Mouse (Mus musculus) embryonic facial prominence, embryonic 11.5 days (tissue): ENCODE measurements around the gene Tomt. TPM values are rescaled to one million over a fixed set of nuclear protein-coding genes. Genes with fewer than 3 reads are reported as not detected.

Experiments used
- ATAC-seq: fragments of 200-750 bp; cut with Nextera tagmentation; replicated peaks from 2 replicates; pipeline ENCODE4 v1.8.0; 2017; ENCODE audit warnings: low read depth; ENCODE audit not compliant: insufficient number of reproducible peaks, low FRiP score, low TSS enrichment
- DNase-seq: peaks from one replicate; pipeline ENCODE4 v3.0.0-alpha.2; 2015; ENCODE audit warnings: low spot score
- H3K27ac ChIP-seq: fragments of 300-500 bp; sonication (generic); replicated peaks from 2 replicates; pipeline ENCODE4 v1.5.1; 2014; ENCODE audit warnings: mild to moderate bottlenecking, low read depth, low read length, control low read depth
- H3K27me3 ChIP-seq: fragments of 300-500 bp; sonication (generic); 2 replicates; pipeline ENCODE4 v1.6.1; 2014; ENCODE audit warnings: mild to moderate bottlenecking, low read length, moderate library complexity, mixed read lengths; ENCODE audit not compliant: control insufficient read depth, insufficient read depth
- H3K36me3 ChIP-seq: fragments of 300-500 bp; sonication (generic); replicated peaks from 2 replicates; pipeline ENCODE4 v1.6.1; 2014; ENCODE audit warnings: low read depth, mild to moderate bottlenecking, low read length, moderate library complexity, mixed read lengths; ENCODE audit not compliant: control insufficient read depth, insufficient read depth
- H3K4me1 ChIP-seq: fragments of 300-500 bp; sonication (generic); 2 replicates; pipeline ENCODE4 v1.6.1; 2014; ENCODE audit warnings: low read length, mixed read lengths; ENCODE audit not compliant: control insufficient read depth, insufficient read depth
- H3K4me2 ChIP-seq: fragments of 300-500 bp; sonication (generic); 2 replicates; pipeline ENCODE4 v1.6.1; 2014; ENCODE audit warnings: low read depth, mild to moderate bottlenecking, control low read depth, low read length, moderate library complexity
- H3K4me3 ChIP-seq: fragments of 300-500 bp; sonication (generic); 2 replicates; pipeline ENCODE4 v1.5.1; 2014; ENCODE audit warnings: low read depth, low read length, control low read depth
- H3K9ac ChIP-seq: fragments of 300-500 bp; sonication (generic); replicated peaks from 2 replicates; pipeline ENCODE4 v1.6.1; 2014; ENCODE audit warnings: mild to moderate bottlenecking, control low read depth, low read length
- H3K9me3 ChIP-seq: fragments of 300-500 bp; sonication (generic); replicated peaks from 2 replicates; pipeline ENCODE4 v1.6.1; 2016; ENCODE audit warnings: mild to moderate bottlenecking, low read length, inconsistent platforms, mixed read lengths; ENCODE audit not compliant: control insufficient read depth
- WGBS: fragments of 180-500 bp; shearing (Covaris S2); extraction: QIAGEN DNeasy Blood & Tissue Kit; methylation state at CpG from one replicate; pipeline ENCODE4 v1.1.7; 2014; 5-methylcytosine and 5-hydroxymethylcytosine counted together
- polyA plus RNA-seq: library from polyadenylated mRNA; unstranded; fragments of >200 nt; fragmentation: Nextera tagmentation; extraction: Ambion mirVana; gene quantifications from 2 replicates; pipeline ENCODE4 v1.2.1, GENCODE M21; 2014

The Tomt gene
- polyA plus RNA-seq, 1 experiment from 2014 or later, result 0.27 TPM

- Histone ChIP-seq H3K9me3 (no peaks in the 10 kb centered on the region), H3K4me3 (no peak overlapping the region), H3K36me3 (no peaks in the 10 kb centered on the region), H3K27me3 (no peaks in the 10 kb centered on the region), H3K4me1 (no peaks in the 10 kb centered on the region), H3K9ac (no peak overlapping the region), H3K27ac (no peak overlapping the region), H3K4me2 (no peak overlapping the region)
- DNase-seq (no peak), ATAC-seq (no peak)
- WGBS, result 84% methylated on average over 11 of the region's 11 CpGs
These were observed 39.5 kb downstream of the Tomt start for GRCm38 (mm10) chr7:101866491-101867265.

DNA sequence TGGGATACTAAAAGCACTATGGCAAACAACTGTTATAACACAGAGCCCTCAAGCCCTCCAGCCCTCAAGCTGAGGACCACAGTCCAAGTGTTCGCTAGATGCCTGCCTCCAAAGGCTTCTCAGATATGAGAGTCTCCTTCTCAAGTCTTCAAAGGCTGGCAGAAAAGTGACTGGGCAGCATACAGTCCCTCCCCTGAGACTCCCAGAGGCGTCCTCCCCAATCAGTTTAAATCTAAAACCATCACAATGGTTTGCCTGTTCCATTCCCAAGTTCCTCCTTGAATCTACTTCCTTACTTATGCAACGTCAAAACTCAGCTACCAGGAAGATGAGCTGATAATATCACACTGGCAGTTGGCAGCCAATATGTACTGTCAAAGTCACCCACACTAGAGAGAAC lies 42.7 kb downstream of the Tomt start, which contains the start of gene Anapc15:
Anapc15 (plus strand) TSS at position 301 of the 400 bp plus-strand sequence.
- no peak within 1 kb of the TSS for H3K9ac ChIP-seq
- no peaks in the 10 kb centered on the region for H3K36me3 ChIP-seq
- H3K27ac ChIP-seq, result no peak within 1 kb of the TSS
- DNase-seq, result no peak
- no peaks in the 10 kb centered on the region for H3K9me3 ChIP-seq
- 67% methylated on average over 3 of the region's 3 CpGs for WGBS
- no peak within 1 kb of the TSS for H3K4me2 ChIP-seq
- ATAC-seq, result no peak
- H3K27me3 ChIP-seq, result no peaks in the 10 kb centered on the region
- no peaks in the 10 kb centered on the region for H3K4me1 ChIP-seq
- no peak within 1 kb of the TSS for H3K4me3 ChIP-seq

DNA sequence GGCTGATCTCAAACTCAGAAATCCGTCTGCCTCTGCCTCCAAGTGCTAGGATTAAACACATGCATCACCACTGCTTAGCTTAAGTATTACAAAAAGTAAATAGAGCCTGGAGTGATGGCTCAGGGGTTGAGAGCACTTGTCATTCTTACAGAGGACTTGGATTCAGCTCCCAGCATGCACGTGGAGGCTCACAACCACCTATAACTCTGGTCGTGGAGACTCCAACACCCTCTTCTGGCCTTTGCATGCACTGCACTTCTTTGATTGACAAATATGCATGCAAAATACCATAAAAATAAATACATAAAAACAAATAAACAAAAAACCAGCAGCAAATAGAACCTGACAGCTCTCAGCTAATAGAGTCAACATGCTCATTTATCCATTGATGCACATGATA lies 43.9 kb downstream of the Tomt start:
- DNase-seq (no peak), ATAC-seq (no peak)
- 63% methylated on average over 3 of the region's 3 CpGs for WGBS
- H3K36me3 ChIP-seq, result no peaks in the 10 kb centered on the region
- no peaks in the 10 kb centered on the region for H3K27me3 ChIP-seq
- no peaks in the 10 kb centered on the region for H3K9me3 ChIP-seq
- no peaks in the 10 kb centered on the region for H3K4me1 ChIP-seq
- no peak overlapping the region for H3K4me3 ChIP-seq
- no peak overlapping the region for H3K9ac ChIP-seq
- no peak overlapping the region for H3K4me2 ChIP-seq
- H3K27ac ChIP-seq, result no peak overlapping the region

DNA sequence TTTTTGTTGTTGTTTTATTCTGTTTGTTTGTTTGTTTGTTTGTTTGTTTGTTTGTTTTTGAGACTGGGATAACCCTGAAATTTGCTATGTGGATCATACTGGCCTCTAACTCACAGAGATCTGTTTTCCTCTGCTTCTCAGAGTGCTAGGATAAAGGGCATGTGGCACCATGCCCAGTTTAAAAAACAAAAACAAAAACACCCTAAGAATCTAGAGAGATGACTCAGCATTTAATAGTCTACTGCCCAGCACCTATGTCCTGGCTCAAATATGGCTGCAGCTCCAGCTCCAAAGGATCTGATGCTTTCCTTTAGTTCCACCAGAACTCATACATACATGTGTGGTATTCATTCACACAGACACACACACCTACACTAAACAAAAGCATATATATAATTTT lies 45.2 kb downstream of the Tomt start:
- H3K9ac ChIP-seq, result no peak overlapping the region
- H3K9me3 ChIP-seq, result no peaks in the 10 kb centered on the region
- DNase-seq, result no peak
- ATAC-seq, result no peak
- H3K36me3 ChIP-seq, result no peaks in the 10 kb centered on the region
- H3K27ac ChIP-seq, result no peak overlapping the region
- no peaks in the 10 kb centered on the region for H3K27me3 ChIP-seq
- no peaks in the 10 kb centered on the region for H3K4me1 ChIP-seq
- H3K4me3 ChIP-seq, result no peak overlapping the region
- no peak overlapping the region for H3K4me2 ChIP-seq

DNA sequence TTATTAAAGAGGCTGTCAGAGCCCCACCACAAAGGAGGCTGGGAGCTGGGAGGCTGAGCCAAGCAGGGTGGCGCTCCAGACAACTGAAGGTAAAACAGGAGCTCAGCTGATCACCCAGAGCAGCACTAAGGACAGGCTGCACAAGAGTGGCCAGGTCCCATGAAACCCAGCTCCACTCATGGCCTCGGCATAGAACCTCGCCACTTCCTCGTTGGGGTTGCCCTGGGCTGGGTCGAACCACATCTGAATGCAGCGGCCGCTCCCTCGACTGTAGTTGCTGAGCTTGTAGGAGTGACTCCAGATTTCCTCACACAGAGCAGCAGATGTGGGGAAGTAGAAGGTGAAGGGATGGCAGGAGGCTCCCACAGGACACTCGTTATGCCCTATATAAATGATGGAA lies 47.8 kb downstream of the Tomt start:
- ATAC-seq (no peak), DNase-seq (no peak)
- H3K9me3 ChIP-seq, result no peaks in the 10 kb centered on the region
- no peaks in the 10 kb centered on the region for H3K4me1 ChIP-seq
- no peaks in the 10 kb centered on the region for H3K36me3 ChIP-seq
- 81% methylated on average over 9 of the region's 9 CpGs for WGBS
- no peak overlapping the region for H3K9ac ChIP-seq
- H3K4me3 ChIP-seq, result no peak overlapping the region
- H3K4me2 ChIP-seq, result no peak overlapping the region
- H3K27ac ChIP-seq, result no peak overlapping the region
- no peaks in the 10 kb centered on the region for H3K27me3 ChIP-seq

GRCm38 (mm10) chr7:101857094-101857493 lies 49.1 kb downstream of the Tomt start, which contains the start of gene Folr2:
Folr2 (minus strand) TSS chr7:101857194.
- no peaks in the 10 kb centered on the region for H3K4me1 ChIP-seq
- no peak within 1 kb of the TSS for H3K4me2 ChIP-seq
- H3K9ac ChIP-seq, result no peak within 1 kb of the TSS
- no peak within 1 kb of the TSS for H3K27ac ChIP-seq
- WGBS, result 86% methylated on average over 4 of the region's 4 CpGs
- DNase-seq (no peak), ATAC-seq (no peak)
- no peak within 1 kb of the TSS for H3K4me3 ChIP-seq
- H3K27me3 ChIP-seq, result no peaks in the 10 kb centered on the region
- no peaks in the 10 kb centered on the region for H3K36me3 ChIP-seq
- no peaks in the 10 kb centered on the region for H3K9me3 ChIP-seq

- Histone ChIP-seq H3K4me3 (no peak overlapping the region), H3K9ac (no peak overlapping the region), H3K4me2 (no peak overlapping the region), H3K4me1 (no peaks in the 10 kb centered on the region), H3K9me3 (no peaks in the 10 kb centered on the region), H3K27ac (no peak overlapping the region), H3K27me3 (no peaks in the 10 kb centered on the region), H3K36me3 (no peaks in the 10 kb centered on the region)
- DNase-seq (no peak), ATAC-seq (no peak)
- WGBS, result 84% methylated on average over 2 of the region's 2 CpGs
These were observed 52.3 kb downstream of the Tomt start for GRCm38 (mm10) chr7:101853816-101854215.

- H3K4me1 ChIP-seq, result no peaks in the 10 kb centered on the region
- DNase-seq, result no peak
- 83% methylated on average over 6 of the region's 6 CpGs for WGBS
- no peak overlapping the region for H3K4me2 ChIP-seq
- no peaks in the 10 kb centered on the region for H3K36me3 ChIP-seq
- no peak for ATAC-seq
- H3K9ac ChIP-seq, result no peak overlapping the region
- H3K4me3 ChIP-seq, result no peak overlapping the region
- no peaks in the 10 kb centered on the region for H3K27me3 ChIP-seq
- no peak overlapping the region for H3K27ac ChIP-seq
- H3K9me3 ChIP-seq, result no peaks in the 10 kb centered on the region
These were observed 53.3 kb downstream of the Tomt start for GRCm38 (mm10) chr7:101852846-101853245.
